Mouse (Mus musculus) midbrain, embryonic 14.5 days (tissue): ENCODE results near the gene Nectin1. TPM values are rescaled to one million over a fixed set of nuclear protein-coding genes. Genes with fewer than 3 reads are reported as not detected.
A peak's percentile ranks its signal among the peaks of the same experiment; 100 is the strongest.

ENCODE experiments used
- ATAC-seq: fragments of 200-750 bp; cut with Nextera tagmentation; 2 replicates; pipeline ENCODE4 v1.8.0; 2017; ENCODE audit warnings: moderate number of reproducible peaks, moderate library complexity; ENCODE audit not compliant: low FRiP score, low TSS enrichment
- DNase-seq: peaks from one replicate; pipeline ENCODE4 v3.0.0-alpha.2; 2015
- H3K27ac ChIP-seq: fragments of 300-500 bp; sonication (generic); replicated peaks from 2 replicates; pipeline ENCODE4 v1.5.1; 2014; ENCODE audit warnings: mild to moderate bottlenecking, low read depth, low read length, moderate library complexity
- H3K27me3 ChIP-seq: fragments of 300-500 bp; sonication (generic); 2 replicates; pipeline ENCODE4 v1.6.1; 2014; ENCODE audit warnings: low read length, control low read depth, mixed read lengths; ENCODE audit not compliant: control insufficient read depth, insufficient read depth
- H3K36me3 ChIP-seq: fragments of 300-500 bp; sonication (generic); 2 replicates; pipeline ENCODE4 v1.6.1; 2014; ENCODE audit warnings: low read length, control low read depth; ENCODE audit not compliant: control insufficient read depth, insufficient read depth
- H3K4me1 ChIP-seq: fragments of 300-500 bp; sonication (generic); 2 replicates; pipeline ENCODE4 v1.6.1; 2014; ENCODE audit warnings: mild to moderate bottlenecking, antibody characterized with exemption, low read length, control low read depth; ENCODE audit not compliant: control insufficient read depth, insufficient read depth
- H3K4me2 ChIP-seq: fragments of 300-500 bp; sonication (generic); 2 replicates; pipeline ENCODE4 v1.6.1; 2014; ENCODE audit warnings: mild to moderate bottlenecking, low read length, moderate library complexity
- H3K4me3 ChIP-seq: fragments of 300-500 bp; sonication (generic); replicated peaks from 2 replicates; pipeline ENCODE4 v1.5.1; 2014; ENCODE audit warnings: low read depth, low read length
- H3K9ac ChIP-seq: fragments of 300-500 bp; sonication (generic); replicated peaks from 2 replicates; pipeline ENCODE4 v1.6.1; 2014; ENCODE audit warnings: mild to moderate bottlenecking, low read length, moderate library complexity
- H3K9me3 ChIP-seq: fragments of 300-500 bp; sonication (generic); 2 replicates; pipeline ENCODE4 v1.6.1; 2016; ENCODE audit warnings: low read length, control low read depth, mixed read lengths; ENCODE audit not compliant: control insufficient read depth
- WGBS: fragments of 180-500 bp; shearing (Covaris S2); extraction: QIAGEN DNeasy Blood & Tissue Kit; methylation state at CpG from one replicate; pipeline ENCODE4 v1.1.7; 2014; 5-methylcytosine and 5-hydroxymethylcytosine counted together
- polyA plus RNA-seq: library from polyadenylated mRNA; unstranded; fragments of >200 nt; fragmentation: Nextera tagmentation; extraction: Ambion mirVana; gene quantifications from 2 replicates; pipeline ENCODE4 v1.2.1, GENCODE M21; 2014

The Nectin1 gene
- polyA plus RNA-seq, 1 experiment from 2014 or later: 16.7 TPM

- Histone ChIP-seq H3K27me3 (no peaks in the 10 kb centered on the region), H3K4me3 (no peak overlapping the region), H3K4me2 (no peak overlapping the region), H3K36me3 (no peaks in the 10 kb centered on the region), H3K27ac (no peak overlapping the region), H3K9ac (no peak overlapping the region), H3K4me1 (peaks cover 34% of the 10 kb centered on the region), H3K9me3 (no peaks in the 10 kb centered on the region)
- ATAC-seq: no peak
- no peak for DNase-seq
These were observed 8.8 kb upstream of the Nectin1 start for GRCm38 (mm10) chr9:43734952-43735351.

GRCm38 (mm10) chr9:43736046-43736730 is 7.6 kb upstream of the Nectin1 start:
- no peak overlapping the region for H3K27ac ChIP-seq
- no peak for ATAC-seq
- H3K9ac ChIP-seq: no peak overlapping the region
- H3K36me3 ChIP-seq: no peaks in the 10 kb centered on the region
- 94% methylated on average over 9 of the region's 9 CpGs for WGBS
- no peaks in the 10 kb centered on the region for H3K9me3 ChIP-seq
- H3K4me2 ChIP-seq: no peak overlapping the region
- H3K27me3 ChIP-seq: no peaks in the 10 kb centered on the region
- no peak overlapping the region for H3K4me3 ChIP-seq
- H3K4me1 ChIP-seq: peaks cover 29% of the 10 kb centered on the region
- DNase-seq: no peak

GRCm38 (mm10) chr9:43737331-43737730 is 6.5 kb upstream of the Nectin1 start:
- DNase-seq (no peak), ATAC-seq (no peak)
- Histone ChIP-seq H3K27ac (no peak overlapping the region), H3K4me2 (no peak overlapping the region; the same call in 1 of the 2 replicates), H3K4me1 (peaks cover 29% of the 10 kb centered on the region), H3K36me3 (no peaks in the 10 kb centered on the region), H3K9ac (no peak overlapping the region), H3K9me3 (no peaks in the 10 kb centered on the region), H3K27me3 (no peaks in the 10 kb centered on the region), H3K4me3 (no peak overlapping the region)
- WGBS: 29% methylated on average over 3 of the region's 3 CpGs

GRCm38 (mm10) chr9:43737871-43738292 is 5.9 kb upstream of the Nectin1 start:
- no peak overlapping the region for H3K9ac ChIP-seq
- no peaks in the 10 kb centered on the region for H3K27me3 ChIP-seq
- H3K9me3 ChIP-seq: no peaks in the 10 kb centered on the region
- under 1% methylated on average over 12 of the region's 12 CpGs for WGBS
- H3K27ac ChIP-seq: no peak overlapping the region
- DNase-seq (no peak), ATAC-seq (no peak)
- no peaks in the 10 kb centered on the region for H3K36me3 ChIP-seq
- H3K4me1 ChIP-seq: peaks cover 33% of the 10 kb centered on the region
- H3K4me3 ChIP-seq: no peak overlapping the region
- H3K4me2 ChIP-seq: peak overlapping the region; percentile 41

- Histone ChIP-seq H3K9ac (no peak overlapping the region), H3K4me3 (no peak overlapping the region), H3K27me3 (no peaks in the 10 kb centered on the region), H3K4me1 (peaks cover 34% of the 10 kb centered on the region), H3K4me2 (no peak overlapping the region), H3K9me3 (no peaks in the 10 kb centered on the region), H3K36me3 (no peaks in the 10 kb centered on the region), H3K27ac (no peak overlapping the region)
- no peak for DNase-seq
- whole genome bisulfite sequencing: 28% methylated on average over 6 of the region's 6 CpGs
- no peak for ATAC-seq
These were observed 5.2 kb upstream of the Nectin1 start for GRCm38 (mm10) chr9:43738480-43739084.

- H3K4me2 ChIP-seq: no peak overlapping the region
- H3K27ac ChIP-seq: no peak overlapping the region
- peaks cover 34% of the 10 kb centered on the region for H3K4me1 ChIP-seq
- no peaks in the 10 kb centered on the region for H3K27me3 ChIP-seq
- 80% methylated on average over 2 of the region's 2 CpGs for WGBS
- no peaks in the 10 kb centered on the region for H3K9me3 ChIP-seq
- no peak overlapping the region for H3K4me3 ChIP-seq
- no peak for DNase-seq
- no peak overlapping the region for H3K9ac ChIP-seq
- H3K36me3 ChIP-seq: no peaks in the 10 kb centered on the region
- ATAC-seq: no peak
These were observed 2.5 kb upstream of the Nectin1 start for GRCm38 (mm10) chr9:43741277-43741676.

GRCm38 (mm10) chr9:43742066-43742465 is 1.7 kb upstream of the Nectin1 start:
- Histone ChIP-seq H3K36me3 (no peaks in the 10 kb centered on the region), H3K9me3 (no peaks in the 10 kb centered on the region), H3K4me1 (peaks cover 42% of the 10 kb centered on the region), H3K9ac (no peak overlapping the region), H3K4me3 (no peak overlapping the region), H3K27me3 (no peaks in the 10 kb centered on the region), H3K27ac (no peak overlapping the region), H3K4me2 (no peak overlapping the region)
- no peak for ATAC-seq
- DNase-seq: no peak
- 66% methylated on average over 4 of the region's 4 CpGs for WGBS

GRCm38 (mm10) chr9:43742902-43743646 is 710 bp upstream of the Nectin1 start:
- H3K36me3 ChIP-seq: no peaks in the 10 kb centered on the region
- under 1% methylated on average over 27 of the region's 27 CpGs for WGBS
- H3K4me2 ChIP-seq: peak overlapping the region; percentile 91
- H3K4me3 ChIP-seq: peak overlapping the region; percentile 92
- H3K4me1 ChIP-seq: peaks cover 42% of the 10 kb centered on the region
- H3K9me3 ChIP-seq: no peaks in the 10 kb centered on the region
- H3K27ac ChIP-seq: peak overlapping the region; percentile 98
- H3K27me3 ChIP-seq: no peaks in the 10 kb centered on the region
- H3K9ac ChIP-seq: peak overlapping the region; percentile 96
- DNase-seq (peak; percentile 59), ATAC-seq (no peak)
